Comparison of ENCODE assay signal across 9 mouse cellular contexts in the genomic region with DNA sequence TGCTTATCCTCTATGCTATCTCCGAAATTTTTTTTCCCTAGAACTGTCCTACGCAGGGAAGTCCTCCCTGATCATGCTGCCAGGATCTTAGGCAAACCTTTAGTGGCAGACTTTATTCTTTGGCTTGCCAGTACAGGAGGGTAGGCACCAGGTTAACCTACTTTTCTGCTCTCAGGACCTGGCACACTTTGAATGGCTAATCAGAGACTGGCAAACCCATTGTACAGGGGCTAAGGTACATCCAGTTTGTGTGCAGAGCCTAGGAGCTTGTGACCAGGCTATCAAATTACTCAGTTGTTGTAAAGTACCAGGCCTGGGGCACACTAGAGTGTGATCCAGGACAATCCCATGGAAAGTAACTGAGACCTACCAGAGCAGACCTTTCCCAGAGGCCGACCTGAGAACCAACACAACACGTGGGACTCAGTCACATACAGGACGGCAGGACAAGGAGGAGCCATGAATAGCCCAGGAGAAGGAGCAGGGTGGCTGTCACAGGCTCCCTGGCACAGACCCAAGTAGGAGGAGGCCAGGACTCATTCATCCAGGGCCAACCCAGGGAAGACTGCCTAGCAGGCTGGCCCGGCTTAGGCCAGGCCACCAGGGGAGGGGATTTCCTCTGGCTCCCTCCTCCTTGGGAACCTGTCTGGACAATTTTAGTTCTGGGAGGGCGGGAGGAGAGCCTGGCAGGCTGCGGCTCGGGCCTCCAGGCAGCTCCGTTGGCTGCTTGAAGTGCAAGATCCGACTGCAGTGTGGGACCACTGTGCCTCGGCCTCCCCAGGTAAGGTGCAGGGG. TPM values are rescaled to one million over a fixed set of nuclear protein-coding genes. Genes with fewer than 3 reads are reported as not detected.
A peak's percentile ranks its signal among the peaks of the same experiment; 100 is the strongest.
DNase-seq lines count a peak whose midpoint lies in the region; ATAC-seq and TF ChIP-seq lines count a peak whose summit lies in the region.
"Had no signal": no experiment of that assay in that cellular context is flagged by ENCODE, and none has a peak within 500 bp of the region (broad histone marks: within the 10 kb centered on the region; RNA-seq: fewer than 3 reads in every experiment).

A gene (plus strand): TSS at position 684 of the 795 bp plus-strand sequence.

- H3K4me1 ChIP-seq in hindbrain, embryonic 16.5 days (ENCODE audit: control insufficient read depth, insufficient read depth, low read depth, low read length): peaks cover 2% of the 10 kb centered on the region; the same call in 1 of the 2 replicates
- H3K4me1 ChIP-seq in midbrain, embryonic 14.5 days (ENCODE audit: control insufficient read depth, insufficient read depth, low read length): peaks cover 6% of the 10 kb centered on the region; the same call in 1 of the 2 replicates

- intact Hi-C loops in gastrocnemius, postnatal 14 days (cut with DNase I; ENCODE audit: low total_unique reads): no loop called here
- intact Hi-C loops in left cerebral cortex, adult 2 months (cut with DNase I): no loop called here

- H3K36me3 ChIP-seq in hindbrain, embryonic 16.5 days (ENCODE audit: control insufficient read depth, insufficient read depth, low read length): no peaks in the 10 kb centered on the region
- H3K36me3 ChIP-seq in midbrain, embryonic 14.5 days (ENCODE audit: control insufficient read depth, insufficient read depth, low read length): no peaks in the 10 kb centered on the region

- 36% methylated on average over 12 of the region's 12 CpGs for WGBS in hindbrain, embryonic 16.5 days
- WGBS in midbrain, embryonic 14.5 days: 25% methylated on average over 12 of the region's 12 CpGs

- no peak within 1 kb of the TSS for H3K4me3 ChIP-seq in hindbrain, embryonic 16.5 days (ENCODE audit: low read length)
- H3K4me3 ChIP-seq in left cerebral cortex, adult 2 months: no peak within 1 kb of the TSS
- no peak within 1 kb of the TSS for H3K4me3 ChIP-seq in midbrain, embryonic 14.5 days (replicated peaks; ENCODE audit: low read depth, low read length)
- H3K4me3 ChIP-seq: erythroblast, embryonic 14.5 days had no signal

- DNase-seq in adrenal gland, postnatal 25 days: peak; percentile 77
- peak; percentile 4 for DNase-seq in embryo, embryonic 10.5 days (ENCODE audit: low spot score)
- DNase-seq in gastrocnemius, postnatal 14 days: peak; percentile 57
- peak; percentile 34 to 47 for DNase-seq in left cerebral cortex, adult 2 months (ENCODE audit: extremely low spot score in 1 of 2, low spot score in 2 of 2)
- peak; percentile 77 for DNase-seq in midbrain, embryonic 14.5 days
- DNase-seq in urinary bladder, postnatal 14 days (ENCODE audit: low spot score): peak; percentile 85
- no peak for DNase-seq in c-Kit-positive CD71-positive TER-119-positive erythroid progenitor cells, embryonic 14.5 days (ENCODE audit: low spot score)

- no peaks in the 10 kb centered on the region for H3K27me3 ChIP-seq in hindbrain, embryonic 16.5 days (replicated peaks; ENCODE audit: control insufficient read depth, insufficient read depth, low read length)
- no peaks in the 10 kb centered on the region for H3K27me3 ChIP-seq in midbrain, embryonic 14.5 days (ENCODE audit: control insufficient read depth, insufficient read depth, low read length)

- peak within 1 kb of the TSS; percentile 14; the same call in 1 of the 2 replicates for H3K9ac ChIP-seq in hindbrain, embryonic 16.5 days (ENCODE audit: low read depth, low read length)
- 0 out of 2 replicates have a peak within 1 kb of the TSS, but pooled peaks have one; percentile 23 for H3K9ac ChIP-seq in midbrain, embryonic 14.5 days (replicated peaks; ENCODE audit: low read length)

- H3K9me3 ChIP-seq in hindbrain, embryonic 16.5 days (ENCODE audit: control insufficient read depth, low read length): no peaks in the 10 kb centered on the region
- no peaks in the 10 kb centered on the region for H3K9me3 ChIP-seq in midbrain, embryonic 14.5 days (ENCODE audit: control insufficient read depth, low read length)

- peak; percentile 93 for ATAC-seq in hindbrain, embryonic 16.5 days
- ATAC-seq in midbrain, embryonic 14.5 days (ENCODE audit: low FRiP score, low TSS enrichment): peak; percentile 70; the same call in 1 of the 2 replicates

- no peak; the same call in 1 of the 2 replicates for TF ChIP-seq CTCF in left cerebral cortex, adult 2 months (IDR thresholded peaks at IDR 0.05)

- H3K4me2 ChIP-seq in hindbrain, embryonic 16.5 days (ENCODE audit: low read length): peak within 1 kb of the TSS; percentile 34
- H3K4me2 ChIP-seq in midbrain, embryonic 14.5 days (ENCODE audit: low read length): peak within 1 kb of the TSS; percentile 6; the same call in 1 of the 2 replicates

- H3K27ac ChIP-seq in hindbrain, embryonic 16.5 days (ENCODE audit: low read depth, low read length): no peak within 1 kb of the TSS
- no peak within 1 kb of the TSS for H3K27ac ChIP-seq in left cerebral cortex, adult 2 months
- H3K27ac ChIP-seq in midbrain, embryonic 14.5 days (replicated peaks; ENCODE audit: low read depth, low read length): no peak within 1 kb of the TSS

RNA-seq across cellular contexts. Expression of the gene that starts here (rescaled TPM):
- total RNA-seq in adrenal gland, postnatal 25 days (2021): 0.71 and 1.1 TPM in 2 replicates
- total RNA-seq in gastrocnemius, postnatal 14 days (2021): under 1 TPM; 0.21 to 0.33 TPM
- polyA plus RNA-seq in hindbrain, embryonic 16.5 days (2015; fragmentation: Nextera tagmentation; extraction: Ambion mirVana): 1.3 and 1.6 TPM in 2 replicates
- under 1 TPM; 0.61 to 0.72 TPM for total RNA-seq in left cerebral cortex, adult 2 months (2021)
- polyA plus RNA-seq in midbrain, embryonic 14.5 days (2014; fragmentation: Nextera tagmentation; extraction: Ambion mirVana): 0.61 and 1.4 TPM in 2 replicates
- polyA plus RNA-seq: erythroblast, embryonic 14.5 days had no signal

Comparison
In these comparisons a context has a peak if more than half of its experiments do, and no peak if none do; other contexts are left out.
1. Peak in DNase-seq in gastrocnemius, postnatal 14 days; RNA of the gene not detected or under 1 TPM.
2. Peak in DNase-seq in left cerebral cortex, adult 2 months; RNA of the gene not detected or under 1 TPM.